Mouse (Mus musculus): ENCODE data around the gene Ccdc17.

Gene Ccdc17

DNA sequence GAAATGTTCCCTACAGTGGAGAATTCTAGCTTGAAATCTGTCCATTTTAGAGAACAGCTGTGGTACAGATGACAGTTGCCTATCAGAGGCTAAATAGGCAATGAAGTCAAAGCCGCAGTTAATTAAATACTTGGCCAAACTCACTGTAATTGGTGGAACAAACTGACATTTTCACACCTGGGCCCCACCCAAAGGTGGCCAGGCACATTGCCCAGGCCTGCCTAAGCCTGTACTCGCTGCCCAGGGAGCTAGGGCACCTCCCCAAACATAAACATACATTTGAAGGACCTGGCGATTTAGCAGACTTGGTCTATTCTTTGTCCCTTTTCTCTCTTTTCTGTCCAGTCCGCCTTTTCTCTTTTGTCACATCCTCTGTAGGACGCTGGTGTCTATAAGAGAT lies at the start of gene Ccdc17:
Gene Ccdc17 (plus strand): TSS at position 276 of the 400 bp plus-strand sequence.
- in situ Hi-C loops (cut with MboI, MseI): loop anchor here in 1 of 2 experiments (5.0 kb wide), 1 partner anchor 34 kb away; no protein-coding TSS in a partner anchor

DNA sequence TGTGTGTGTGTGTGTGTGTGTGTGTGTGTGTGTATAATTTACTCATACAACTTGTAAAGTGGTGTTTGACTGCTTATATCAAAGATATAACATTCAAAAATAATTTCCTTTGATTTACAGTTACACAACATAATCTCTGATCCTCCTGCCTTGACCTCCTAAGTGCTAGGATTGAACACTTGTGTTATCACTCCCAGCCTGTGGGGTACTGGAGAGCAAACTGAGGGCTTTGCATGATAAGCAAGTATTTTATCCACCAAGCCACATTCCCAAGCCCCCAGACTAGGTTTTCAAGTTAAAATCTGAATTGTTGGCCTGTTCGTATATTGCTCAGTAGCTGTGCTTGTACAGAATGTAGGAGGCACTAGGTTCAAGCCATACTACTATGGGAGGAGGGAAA lies 46.0 kb upstream of the Ccdc17 start:
- in situ Hi-C loops (cut with MboI, MseI): no loop called here

GRCm38 (mm10) chr4:116553035-116553434 lies 43.4 kb upstream of the Ccdc17 start:
- in situ Hi-C loops (cut with MboI, MseI): no loop called here

DNA sequence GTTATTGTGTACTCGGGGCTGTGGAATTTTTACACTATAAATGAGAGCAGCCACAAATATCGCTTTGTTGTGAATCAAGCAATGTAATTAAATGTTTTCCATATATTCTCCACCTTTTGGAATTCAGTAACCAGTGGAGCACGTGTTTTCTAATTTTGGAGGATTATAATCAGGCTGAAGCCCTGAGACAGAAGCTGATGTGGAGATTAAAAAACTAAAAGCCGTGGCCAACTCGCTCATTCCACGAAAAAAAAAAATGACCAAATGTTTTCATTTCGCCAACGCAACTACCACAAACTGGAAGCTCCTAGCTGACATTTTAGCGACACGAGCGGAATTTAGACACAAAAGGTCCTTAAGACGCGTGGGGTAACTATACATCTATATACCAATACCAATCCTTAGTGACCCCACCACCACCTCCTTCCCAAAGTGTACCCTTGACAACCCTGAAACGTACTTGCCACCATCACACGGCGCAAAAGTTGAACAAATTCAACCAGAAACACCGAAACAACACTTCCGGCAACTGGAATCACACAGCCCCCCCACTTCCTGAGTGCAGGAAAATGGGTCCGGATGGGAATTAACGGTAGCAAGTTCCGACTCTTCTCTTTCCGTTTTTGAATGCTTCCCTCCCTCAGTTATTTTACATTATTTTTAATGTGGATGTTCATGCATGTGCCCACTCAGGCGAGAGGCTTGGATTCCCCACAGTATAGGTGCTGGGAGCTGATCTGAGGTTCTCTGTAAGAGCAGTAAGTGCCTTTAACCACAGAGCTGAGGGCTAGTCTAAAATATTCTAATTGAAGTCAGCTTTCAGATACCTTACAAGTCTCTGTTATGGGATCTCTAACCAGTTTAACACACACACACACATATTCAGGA lies 40.8 kb upstream of the Ccdc17 start, which contains the start of gene Tmem69:
Gene Tmem69 (minus strand): TSS at position 524 of the 888 bp plus-strand sequence.
- in situ Hi-C loops (cut with MboI, MseI): no loop called here

DNA sequence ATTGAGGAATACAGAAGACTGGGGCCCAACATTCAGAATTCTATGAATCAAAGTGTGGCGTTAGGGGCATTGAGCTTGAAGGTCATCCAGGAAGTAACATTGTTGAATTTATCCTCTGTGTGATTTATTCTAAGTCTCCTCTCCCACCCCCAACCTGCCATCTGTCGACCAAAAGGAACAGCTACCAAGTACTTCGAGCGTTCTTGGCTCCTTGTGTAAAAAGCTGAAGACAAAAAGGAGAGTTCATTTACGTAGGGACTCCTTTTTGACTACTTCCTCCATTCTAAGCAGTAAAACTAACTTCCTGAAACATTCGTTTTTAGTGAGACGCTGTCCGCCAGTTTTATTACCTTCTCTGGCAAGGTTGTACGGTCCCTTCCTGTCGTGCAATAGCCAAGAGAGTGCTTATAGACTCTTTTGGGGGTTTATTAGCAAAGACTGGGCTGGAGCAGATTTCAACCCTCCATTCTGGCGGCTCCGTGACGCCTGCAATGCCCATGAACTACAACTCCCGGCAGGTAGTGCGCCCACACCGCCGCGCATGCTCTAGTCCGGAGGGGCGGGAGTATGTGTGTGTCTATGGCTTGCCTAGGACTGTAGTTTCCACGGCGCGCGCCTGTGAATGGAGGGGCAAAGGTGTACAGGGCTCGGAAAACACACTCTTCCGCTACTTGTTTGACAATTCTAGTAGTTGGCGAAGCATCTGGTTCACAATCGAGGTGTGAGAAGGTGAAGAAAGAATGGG lies 39.7 kb upstream of the Ccdc17 start:
- in situ Hi-C loops (cut with MboI, MseI): no loop called here

GRCm38 (mm10) chr4:116557306-116558121 lies 38.9 kb upstream of the Ccdc17 start, which contains the start of gene Gpbp1l1:
Gene Gpbp1l1, plus strand, starts transcription at chr4:116557658.
- in situ Hi-C loops (cut with MboI, MseI): no loop called here

- in situ Hi-C loops (cut with MboI, MseI): no loop called here
Measured at GRCm38 (mm10) chr4:116558151-116558882, 38.1 kb upstream of the Ccdc17 start.

DNA sequence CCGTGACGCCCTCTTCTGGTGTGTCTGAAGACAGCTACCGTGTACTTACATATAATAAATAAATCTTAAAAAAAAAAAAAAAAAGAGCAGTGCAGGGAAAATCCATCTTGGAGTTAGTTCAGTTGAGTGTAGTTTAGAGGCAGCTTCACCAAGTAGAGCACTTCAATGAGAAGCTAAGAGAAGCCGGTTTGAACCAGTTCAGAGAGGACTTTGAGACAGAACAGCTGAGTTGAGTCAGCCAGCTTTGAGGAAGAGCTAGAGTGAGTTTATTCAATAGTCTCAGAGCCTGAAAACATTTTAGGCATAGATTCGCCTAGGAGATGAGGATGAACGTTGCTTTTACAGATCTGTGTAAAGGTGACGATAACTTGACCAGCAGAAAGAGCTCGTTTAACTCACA lies 661 bp upstream of the Ccdc17 start:
- in situ Hi-C loops (cut with MboI, MseI): loop anchor here in 1 of 2 experiments (5.0 kb wide), 1 partner anchor 33 kb away; no protein-coding TSS in a partner anchor

GRCm38 (mm10) chr4:116596978-116597881 lies 776 bp downstream of the Ccdc17 start:
- in situ Hi-C loops (cut with MboI, MseI): loop anchor here in 1 of 2 experiments (5.0 kb wide), 1 partner anchor 35 kb away; no protein-coding TSS in a partner anchor

GRCm38 (mm10) chr4:116612621-116613020 lies 16.2 kb downstream of the Ccdc17 start:
- in situ Hi-C loops (cut with MboI, MseI): no loop called here

- in situ Hi-C loops (cut with MboI, MseI): no loop called here
Measured at GRCm38 (mm10) chr4:116615237-116615636, 18.8 kb downstream of the Ccdc17 start.

DNA sequence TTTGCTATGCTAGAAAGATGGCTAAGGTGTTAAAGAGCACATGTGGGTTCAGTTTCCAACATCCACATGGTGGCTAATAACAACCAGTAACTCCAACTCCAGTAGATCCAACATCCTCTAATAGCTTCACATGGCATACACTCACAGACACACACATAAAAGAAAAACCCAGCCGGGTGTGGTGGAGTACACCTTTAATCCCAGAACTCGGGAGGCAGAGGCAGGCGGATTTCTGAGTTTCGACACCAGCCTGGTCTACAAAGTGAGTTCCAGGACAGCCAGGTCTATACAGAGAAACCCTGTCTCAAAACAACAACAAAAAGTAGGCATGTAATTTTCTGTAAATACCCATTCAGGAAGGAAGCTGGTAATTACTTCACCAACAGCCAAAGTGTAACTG lies 28.4 kb downstream of the Ccdc17 start:
- in situ Hi-C loops (cut with MboI, MseI): no loop called here

GRCm38 (mm10) chr4:116626658-116627358 lies 30.4 kb downstream of the Ccdc17 start:
- in situ Hi-C loops (cut with MboI, MseI): no loop called here

- in situ Hi-C loops (cut with MboI, MseI): no loop called here
Measured at GRCm38 (mm10) chr4:116627359-116627716, 30.9 kb downstream of the Ccdc17 start.

- in situ Hi-C loops (cut with MboI, MseI): no loop called here
Measured at GRCm38 (mm10) chr4:116627722-116628662, 31.5 kb downstream of the Ccdc17 start, which contains the start of gene Nasp. Gene Nasp, minus strand, starts transcription at chr4:116627941.

- in situ Hi-C loops (cut with MboI, MseI): no loop called here
Measured at GRCm38 (mm10) chr4:116635197-116635596, 38.7 kb downstream of the Ccdc17 start.

DNA sequence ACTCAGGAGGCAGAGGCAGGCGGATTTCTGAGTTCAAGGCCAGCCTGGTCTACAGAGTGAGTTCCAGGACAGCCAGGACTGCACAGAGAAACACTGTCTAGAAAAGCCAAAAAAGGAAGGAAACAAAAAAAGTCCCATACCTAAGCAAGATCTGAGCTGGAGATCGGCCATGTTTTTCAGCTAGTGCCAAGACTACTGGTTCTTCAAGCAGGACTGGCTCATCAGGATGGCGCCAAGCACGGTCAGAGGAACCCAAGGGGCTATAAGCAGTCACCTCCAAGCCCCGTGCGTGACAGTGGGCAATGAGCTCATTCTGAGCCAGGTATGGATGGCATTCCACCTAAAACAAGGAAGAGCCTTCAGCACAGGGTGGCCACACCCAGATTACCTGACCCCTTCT lies 42.4 kb downstream of the Ccdc17 start:
- in situ Hi-C loops (cut with MboI, MseI): no loop called here

DNA sequence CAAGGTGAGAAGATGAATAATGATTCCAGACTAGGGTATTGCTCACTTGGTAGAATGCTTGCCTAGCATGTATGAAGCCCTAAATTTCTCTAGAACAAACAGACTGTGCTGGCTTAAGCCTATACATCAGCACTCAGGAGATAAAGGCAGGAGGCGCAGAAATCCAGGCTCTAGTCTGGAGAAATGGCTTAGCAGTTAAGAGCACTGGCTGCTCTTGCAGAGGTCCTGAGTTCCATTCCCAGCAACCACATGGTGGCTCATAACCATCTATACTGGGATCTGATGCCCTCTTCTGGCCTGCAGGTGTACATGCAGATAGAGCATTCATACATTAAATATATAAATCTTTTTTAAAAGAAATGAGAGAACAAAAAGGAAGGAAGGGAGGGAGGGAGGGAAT lies 45.6 kb downstream of the Ccdc17 start:
- in situ Hi-C loops (cut with MboI, MseI): no loop called here

All from T-helper 17 cell (primary cell).